Mouse (Mus musculus) olfactory bulb, adult 2 months (tissue): Measurements from ENCODE around the gene Dhrs3.

Source experiments
- CTCF ChIP-seq: fragments of 200-500 bp; IDR thresholded peaks from 2 replicates; pipeline ENCODE4 v1.5.1; 2012; ENCODE audit warnings: low read depth, mild to moderate bottlenecking, low read length, moderate library complexity; ENCODE audit not compliant: insufficient read depth
- POLR2A ChIP-seq: fragments of 200-500 bp; IDR thresholded peaks from 2 replicates; pipeline ENCODE4 v1.6.1; 2012; ENCODE audit warnings: mild to moderate bottlenecking, low read depth, low read length, moderate library complexity; ENCODE audit not compliant: insufficient read depth

DNA sequence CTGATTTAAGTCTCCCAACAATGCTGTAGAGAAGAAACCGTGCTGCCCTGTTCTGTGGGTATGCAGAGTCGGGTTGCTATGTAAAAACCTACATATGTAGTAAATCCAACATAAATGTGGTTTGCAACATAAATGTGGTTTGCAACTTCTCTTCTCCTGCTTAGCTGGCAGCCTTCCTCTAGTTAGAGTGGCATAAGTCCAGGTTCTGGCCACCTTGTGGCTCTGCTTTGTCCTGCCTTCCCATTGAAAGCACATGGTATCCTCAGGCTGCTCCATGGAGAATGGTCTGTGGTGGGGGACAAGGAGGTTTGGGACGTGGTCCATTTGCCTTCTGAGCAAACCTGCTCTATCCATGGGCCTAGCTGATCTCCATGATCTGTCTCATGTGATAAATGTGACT is 58.3 kb downstream of the Dhrs3 start:
- TF ChIP-seq CTCF (no peak), POLR2A (no peak)
